Mouse (Mus musculus) intestine, embryonic 15.5 days (tissue): ENCODE data around the gene Cyct. TPM values are rescaled to one million over a fixed set of nuclear protein-coding genes. Genes with fewer than 3 reads are reported as not detected.

Experiments used
- ATAC-seq: fragments of 200-750 bp; cut with Nextera tagmentation; 2 replicates; pipeline ENCODE4 v1.8.0; 2017; ENCODE audit warnings: moderate TSS enrichment, moderate library complexity
- H3K27ac ChIP-seq: fragments of 300-500 bp; sonication (generic); 2 replicates; pipeline ENCODE4 v1.5.1; 2015; ENCODE audit warnings: mild to moderate bottlenecking, inconsistent platforms
- H3K27me3 ChIP-seq: fragments of 300-500 bp; sonication (generic); replicated peaks from 2 replicates; pipeline ENCODE4 v1.6.1; 2015; ENCODE audit warnings: inconsistent platforms
- H3K36me3 ChIP-seq: fragments of 300-500 bp; sonication (generic); 2 replicates; pipeline ENCODE4 v1.6.1; 2015; ENCODE audit warnings: inconsistent platforms
- H3K4me1 ChIP-seq: fragments of 300-500 bp; sonication (generic); replicated peaks from 2 replicates; pipeline ENCODE4 v1.6.1; 2015; ENCODE audit warnings: inconsistent platforms
- H3K4me2 ChIP-seq: fragments of 300-500 bp; sonication (generic); replicated peaks from 2 replicates; pipeline ENCODE4 v1.6.1; 2015; ENCODE audit warnings: mild to moderate bottlenecking, inconsistent platforms
- H3K4me3 ChIP-seq: fragments of 300-500 bp; sonication (generic); replicated peaks from 2 replicates; pipeline ENCODE4 v1.5.1; 2015; ENCODE audit warnings: inconsistent platforms
- H3K9ac ChIP-seq: fragments of 300-500 bp; sonication (generic); 2 replicates; pipeline ENCODE4 v1.6.1; 2015; ENCODE audit warnings: inconsistent platforms
- H3K9me3 ChIP-seq: fragments of 300-500 bp; sonication (generic); 2 replicates; pipeline ENCODE4 v1.6.1; 2016; ENCODE audit warnings: inconsistent platforms
- WGBS: fragments of 180-500 bp; shearing (Covaris S2); methylation state at CpG from one replicate; pipeline ENCODE4 v1.1.7; 2015; 5-methylcytosine and 5-hydroxymethylcytosine counted together
- polyA plus RNA-seq: library from polyadenylated mRNA; unstranded; fragments of >200 nt; fragmentation: Nextera tagmentation; extraction: Ambion mirVana; gene quantifications from 2 replicates; pipeline ENCODE4 v1.2.1, GENCODE M21; 2015

Gene Cyct
- polyA plus RNA-seq, 1 experiment from 2014 or later, result not detected

DNA sequence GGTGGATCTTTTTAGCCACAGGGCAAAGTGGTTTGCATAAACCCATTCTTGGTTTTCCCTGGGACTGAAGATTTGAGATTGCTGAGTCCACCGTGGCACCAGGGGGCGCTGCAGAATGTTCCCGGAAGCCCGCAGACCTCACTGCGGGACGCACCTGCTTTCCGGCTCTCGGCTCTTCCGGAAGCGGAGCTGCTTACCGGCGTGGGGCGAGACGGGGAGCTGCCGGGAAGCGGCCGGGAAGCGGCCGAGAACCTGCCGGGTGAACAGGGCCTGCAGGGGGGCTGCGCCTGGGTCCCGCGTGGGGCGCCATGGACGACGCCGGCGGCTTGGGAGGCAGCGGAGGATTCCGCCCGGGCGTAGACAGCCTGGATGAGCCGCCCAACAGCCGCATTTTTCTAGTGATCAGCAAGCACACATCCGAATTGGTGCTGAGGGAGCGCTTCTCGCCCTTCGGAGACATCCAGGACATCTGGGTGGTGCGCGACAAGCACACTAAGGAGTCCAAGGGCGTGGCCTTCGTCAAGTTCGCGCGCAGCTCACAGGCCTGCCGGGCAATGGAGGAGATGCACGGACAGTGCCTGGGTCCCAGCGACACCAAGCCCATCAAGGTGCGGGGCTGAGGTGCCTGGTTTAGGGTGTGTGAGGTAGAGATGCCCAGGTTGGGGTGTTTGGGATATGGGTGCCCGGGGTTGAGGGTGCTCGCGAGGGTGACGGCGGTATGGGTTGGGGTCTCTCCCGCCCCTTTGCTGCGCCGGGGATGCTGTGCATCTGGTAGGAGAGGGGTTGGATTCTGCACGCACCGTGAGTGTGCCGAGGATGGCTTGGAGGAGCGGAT lies 9.8 kb upstream of the Cyct start, which contains the start of gene Rbm45:
TSS of gene Rbm45 (plus strand) at position 164 of the 835 bp plus-strand sequence.
- Histone ChIP-seq H3K9ac (peak within 1 kb of the TSS; percentile 83), H3K36me3 (0 out of 2 replicates have a peak, but pooled peaks cover 3% of the 10 kb centered on the region), H3K4me3 (peak within 1 kb of the TSS; percentile 99), H3K4me1 (peaks cover 4% of the 10 kb centered on the region; the same call in 1 of the 2 replicates), H3K4me2 (peak within 1 kb of the TSS; percentile 95), H3K9me3 (no peaks in the 10 kb centered on the region), H3K27ac (peak within 1 kb of the TSS; percentile 61), H3K27me3 (no peaks in the 10 kb centered on the region)
- WGBS, result under 1% methylated on average over 61 of the region's 61 CpGs
- ATAC-seq, result peak; percentile 88

DNA sequence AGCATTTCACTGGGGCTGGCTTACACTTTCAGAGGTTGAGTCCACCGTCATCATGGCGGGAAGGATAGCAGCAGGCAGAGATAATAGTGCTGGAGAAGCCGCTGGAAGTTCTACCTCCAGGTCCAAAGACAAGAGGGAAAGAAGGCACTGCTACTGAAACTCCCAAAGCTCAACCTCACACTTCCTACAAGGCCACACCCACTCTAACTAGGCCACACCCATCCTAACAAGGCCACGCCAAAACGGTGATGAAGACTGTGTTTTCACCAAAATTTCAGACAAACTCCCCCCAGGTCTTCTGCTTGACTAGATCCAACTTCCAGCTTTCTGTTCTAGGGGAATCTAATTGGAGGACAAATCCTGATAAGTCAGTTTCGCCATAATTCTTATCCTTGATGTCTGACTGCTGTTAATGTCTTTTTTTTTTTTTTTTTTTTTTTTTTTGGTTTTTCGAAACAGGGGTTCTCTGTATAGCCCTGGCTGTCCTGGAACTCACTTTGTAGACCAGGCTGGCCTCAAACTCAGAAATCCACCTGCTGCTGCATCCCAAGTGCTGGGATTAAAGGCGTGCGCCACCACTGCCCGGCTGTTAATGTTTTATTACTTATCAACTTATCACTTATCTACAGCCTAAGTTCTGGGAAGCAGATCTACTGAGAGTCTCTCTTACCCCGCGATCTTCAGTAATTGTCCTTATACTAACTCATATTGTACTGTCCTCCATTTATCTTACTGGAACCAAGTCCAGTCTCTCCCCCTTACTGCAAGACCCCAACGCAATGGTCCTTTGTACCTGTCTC lies 8.8 kb upstream of the Cyct start:
- Histone ChIP-seq H3K4me3 (no peak overlapping the region), H3K9ac (no peak overlapping the region), H3K4me2 (no peak overlapping the region), H3K36me3 (0 out of 2 replicates have a peak, but pooled peaks cover 3% of the 10 kb centered on the region), H3K27ac (no peak overlapping the region), H3K27me3 (no peaks in the 10 kb centered on the region), H3K4me1 (peaks cover 4% of the 10 kb centered on the region; the same call in 1 of the 2 replicates), H3K9me3 (no peaks in the 10 kb centered on the region)
- WGBS, result 72% methylated on average over 13 of the region's 13 CpGs
- no peak; the same call in 1 of the 2 replicates for ATAC-seq

DNA sequence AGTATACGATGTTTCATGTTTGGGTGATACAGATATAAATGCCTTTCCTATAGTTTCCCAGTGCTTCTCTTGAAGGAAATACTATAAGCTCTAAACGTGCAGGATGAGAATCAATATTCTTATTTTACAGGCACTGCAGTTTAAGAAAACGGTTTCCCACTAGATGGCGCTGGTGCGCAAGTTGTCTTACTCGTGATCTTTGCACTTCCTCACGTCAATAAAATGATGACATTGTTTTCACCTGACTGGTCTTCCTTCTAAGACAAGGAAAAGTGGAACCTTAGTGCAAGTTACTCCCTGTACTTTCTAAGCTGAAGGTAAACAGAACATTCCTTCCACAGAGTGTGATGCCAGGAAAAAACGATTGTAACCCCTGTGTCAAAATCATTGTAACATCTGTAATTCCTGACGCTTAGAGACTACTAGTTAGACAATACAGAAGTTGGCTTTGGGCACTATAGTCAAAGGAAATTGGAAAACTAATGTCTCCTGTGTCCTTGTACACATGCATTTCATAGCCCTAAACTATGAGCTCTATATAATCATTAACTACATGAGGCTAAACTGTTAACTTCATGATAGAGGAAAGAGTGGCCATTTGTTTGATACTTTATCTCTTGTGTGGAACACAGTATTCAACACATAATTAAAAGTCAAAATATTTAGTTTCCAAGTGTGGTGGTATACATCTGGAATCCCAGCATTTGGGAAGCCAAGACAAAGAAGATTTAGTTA lies 7.1 kb upstream of the Cyct start:
- WGBS, result 13% methylated on average over 9 of the region's 9 CpGs
- Histone ChIP-seq H3K9me3 (no peaks in the 10 kb centered on the region), H3K4me2 (no peak overlapping the region), H3K4me3 (no peak overlapping the region), H3K36me3 (no peaks in the 10 kb centered on the region), H3K27ac (no peak overlapping the region), H3K9ac (no peak overlapping the region), H3K27me3 (no peaks in the 10 kb centered on the region), H3K4me1 (peaks cover 4% of the 10 kb centered on the region; the same call in 1 of the 2 replicates)
- peak; percentile 70 for ATAC-seq

DNA sequence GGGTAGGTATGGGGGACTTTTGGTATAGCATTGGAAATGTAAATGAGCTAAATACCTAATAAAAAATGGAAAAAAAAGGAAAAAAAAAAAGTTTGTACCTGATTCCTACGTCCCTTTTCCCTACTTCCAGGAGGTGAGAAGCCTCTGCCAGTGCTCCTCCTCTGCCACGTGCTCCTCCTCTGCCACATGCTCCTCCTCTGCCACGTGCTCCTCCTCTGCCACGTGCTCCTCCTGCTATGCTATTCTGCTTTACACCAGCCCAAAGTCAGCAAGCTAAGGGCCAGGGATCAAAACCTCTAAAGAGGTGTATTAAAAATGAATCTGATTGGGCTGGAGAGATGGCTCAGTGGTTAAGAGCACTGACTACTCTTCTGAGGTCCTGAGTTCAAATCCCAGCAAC lies 5.6 kb upstream of the Cyct start:
- H3K9me3 ChIP-seq, result no peaks in the 10 kb centered on the region
- H3K27me3 ChIP-seq, result no peaks in the 10 kb centered on the region
- no peak overlapping the region for H3K4me3 ChIP-seq
- WGBS, result 75% methylated on average over 4 of the region's 4 CpGs
- H3K9ac ChIP-seq, result no peak overlapping the region
- H3K4me2 ChIP-seq, result no peak overlapping the region
- no peaks in the 10 kb centered on the region for H3K36me3 ChIP-seq
- no peak overlapping the region for H3K27ac ChIP-seq
- no peak for ATAC-seq
- H3K4me1 ChIP-seq, result peaks cover under 1% of the 10 kb centered on the region; the same call in 1 of the 2 replicates

DNA sequence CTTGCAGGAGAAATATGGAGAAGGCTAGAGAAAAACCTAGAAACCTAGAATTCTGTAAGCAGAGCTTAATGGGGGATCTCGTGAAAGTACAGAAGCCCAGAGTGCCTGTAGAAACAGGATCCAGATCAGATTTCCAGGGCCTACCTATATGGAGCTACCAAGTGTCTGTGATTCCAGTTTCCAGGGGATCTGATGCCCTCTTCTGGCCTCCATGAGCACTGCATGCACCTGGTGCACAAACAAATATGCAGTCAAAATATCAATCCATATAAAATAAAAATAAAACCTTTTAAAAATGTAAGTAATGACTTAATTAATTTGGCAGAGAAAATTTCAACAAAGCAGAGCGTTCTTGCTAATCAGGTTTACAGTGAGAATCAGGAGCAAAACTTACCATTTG lies 1.9 kb upstream of the Cyct start:
- H3K9ac ChIP-seq, result no peak overlapping the region
- no peaks in the 10 kb centered on the region for H3K4me1 ChIP-seq
- no peaks in the 10 kb centered on the region for H3K9me3 ChIP-seq
- H3K27me3 ChIP-seq, result no peaks in the 10 kb centered on the region
- no peak for ATAC-seq
- H3K36me3 ChIP-seq, result no peaks in the 10 kb centered on the region
- H3K27ac ChIP-seq, result no peak overlapping the region
- 52% methylated on average over 2 of the region's 2 CpGs for WGBS
- H3K4me3 ChIP-seq, result no peak overlapping the region
- H3K4me2 ChIP-seq, result no peak overlapping the region

DNA sequence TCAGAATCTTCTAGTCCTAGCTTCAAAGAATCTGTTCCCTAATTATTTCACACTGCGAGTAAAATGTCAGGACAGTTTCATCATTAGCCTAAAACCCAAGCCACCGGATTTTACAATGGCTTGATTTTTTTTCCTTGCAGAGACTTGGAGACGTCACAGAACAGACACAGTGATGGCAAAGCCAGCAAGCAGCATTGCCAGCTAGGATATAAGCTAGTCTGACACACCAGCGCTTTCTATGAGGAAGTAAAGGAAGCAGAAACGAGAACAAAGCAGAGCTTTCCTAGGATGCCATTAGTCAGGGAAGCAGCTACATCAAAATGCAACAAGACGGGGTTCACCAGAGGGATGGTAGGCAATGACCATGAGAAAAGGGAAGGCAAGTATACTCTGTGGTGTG lies 12.4 kb downstream of the Cyct start:
- H3K4me3 ChIP-seq, result no peak overlapping the region
- no peaks in the 10 kb centered on the region for H3K4me1 ChIP-seq
- no peaks in the 10 kb centered on the region for H3K27me3 ChIP-seq
- H3K4me2 ChIP-seq, result no peak overlapping the region
- H3K9me3 ChIP-seq, result no peaks in the 10 kb centered on the region
- WGBS, result 83% methylated on average over 6 of the region's 6 CpGs
- no peak for ATAC-seq
- no peaks in the 10 kb centered on the region for H3K36me3 ChIP-seq
- no peak overlapping the region for H3K27ac ChIP-seq
- no peak overlapping the region for H3K9ac ChIP-seq

DNA sequence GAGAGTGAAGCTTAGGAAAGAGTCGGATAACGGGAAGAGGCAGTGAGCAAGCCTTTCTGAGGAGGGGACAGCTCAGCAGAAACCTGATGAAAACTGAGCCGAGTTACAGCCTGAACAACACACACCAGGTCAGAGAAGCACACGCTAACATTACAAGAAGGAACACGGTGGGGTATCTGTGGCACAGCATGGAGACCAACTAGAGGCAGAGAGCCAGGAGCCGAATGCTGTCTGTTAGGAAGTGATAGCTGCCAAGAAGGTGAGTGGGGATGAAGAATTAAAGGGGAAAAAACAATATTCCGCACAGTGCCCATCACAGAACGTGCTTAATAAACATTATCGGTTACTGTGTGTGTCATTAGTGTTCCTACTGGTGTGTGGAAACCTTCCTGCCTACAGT lies 18.1 kb downstream of the Cyct start:
- Histone ChIP-seq H3K36me3 (no peaks in the 10 kb centered on the region), H3K4me3 (no peak overlapping the region), H3K4me2 (no peak overlapping the region), H3K4me1 (no peaks in the 10 kb centered on the region), H3K9me3 (no peaks in the 10 kb centered on the region), H3K9ac (no peak overlapping the region), H3K27me3 (peaks cover 4% of the 10 kb centered on the region; the same call in 1 of the 2 replicates), H3K27ac (no peak overlapping the region)
- WGBS, result 89% methylated on average over 9 of the region's 9 CpGs
- ATAC-seq, result no peak

DNA sequence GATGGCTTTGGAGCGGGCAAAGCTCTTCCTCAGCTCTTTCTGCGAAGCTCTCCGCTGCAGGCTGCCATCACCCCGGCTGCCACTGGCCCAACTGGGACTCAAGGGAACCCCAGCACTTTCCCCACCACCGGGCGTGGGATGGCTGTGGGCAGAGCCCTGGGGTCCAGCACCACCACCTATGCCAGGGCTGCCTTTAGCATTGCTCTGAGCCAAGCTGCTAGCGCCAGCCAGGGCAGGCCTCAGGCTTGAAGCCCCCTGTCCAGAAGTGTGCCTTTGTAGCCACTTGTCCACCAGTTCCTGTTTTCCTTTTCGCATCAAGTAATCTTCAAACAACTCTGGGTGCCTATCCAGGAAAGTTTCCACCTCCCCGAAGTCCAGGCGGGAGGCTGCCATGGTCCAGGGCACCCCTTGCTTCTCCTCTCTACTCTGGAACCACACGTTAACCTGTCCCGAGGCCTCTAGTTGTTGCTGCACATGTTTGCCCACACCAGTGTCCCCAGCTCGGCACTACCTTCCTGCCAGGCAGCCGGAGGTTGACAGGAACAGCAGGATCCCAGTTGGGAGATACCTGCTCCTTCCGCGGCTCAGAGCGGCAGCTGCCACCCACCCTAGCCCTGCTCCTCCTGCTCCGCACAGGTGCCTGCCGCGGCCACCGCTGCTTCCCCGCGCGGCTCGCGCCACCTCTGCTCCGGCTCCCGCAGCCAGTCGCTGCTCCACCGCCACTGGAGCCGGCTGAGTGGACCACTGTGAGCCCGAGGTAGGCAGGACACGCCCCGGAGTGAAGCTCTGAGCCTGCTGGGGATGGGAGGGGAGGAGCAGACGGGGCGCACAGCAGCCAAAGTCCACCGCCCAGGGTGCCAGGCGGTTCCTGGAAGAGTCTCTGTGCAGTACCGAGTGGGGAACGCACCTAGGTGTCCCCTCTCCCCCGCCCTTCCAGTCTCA lies 21.8 kb downstream of the Cyct start, which contains the start of gene Pde11a:
TSS of gene Pde11a (minus strand) at position 560 of the 942 bp plus-strand sequence.
- WGBS, result 17% methylated on average over 38 of the region's 41 CpGs
- no peak within 1 kb of the TSS for H3K27ac ChIP-seq
- no peaks in the 10 kb centered on the region for H3K9me3 ChIP-seq
- H3K27me3 ChIP-seq, result peaks cover 4% of the 10 kb centered on the region; the same call in 1 of the 2 replicates
- peak within 1 kb of the TSS; percentile 47 for H3K4me3 ChIP-seq
- peak within 1 kb of the TSS; percentile 48 for H3K9ac ChIP-seq
- H3K4me1 ChIP-seq, result no peaks in the 10 kb centered on the region
- H3K4me2 ChIP-seq, result peak within 1 kb of the TSS; percentile 96
- H3K36me3 ChIP-seq, result no peaks in the 10 kb centered on the region
- peak; percentile 99 for ATAC-seq

DNA sequence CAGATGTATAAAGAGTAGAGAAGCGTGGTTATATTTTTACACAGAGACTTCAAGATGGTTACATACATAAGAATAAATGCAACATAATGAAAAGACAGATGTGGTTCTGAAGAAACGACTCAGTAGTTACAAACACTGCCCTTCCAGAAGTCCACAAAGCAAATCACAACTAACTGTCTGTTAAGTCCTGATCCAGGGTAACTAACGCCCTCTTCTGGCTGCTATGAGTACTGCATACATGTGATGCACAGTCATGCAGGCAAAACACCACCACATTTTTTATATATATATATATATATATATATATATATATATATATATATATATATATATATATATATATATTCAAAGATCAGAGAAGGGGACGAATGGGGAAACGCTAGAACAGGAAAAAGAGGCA lies 25.7 kb downstream of the Cyct start:
- H3K4me1 ChIP-seq, result no peaks in the 10 kb centered on the region
- H3K27ac ChIP-seq, result no peak overlapping the region
- no peaks in the 10 kb centered on the region for H3K9me3 ChIP-seq
- no peak for ATAC-seq
- WGBS, result 78% methylated on average over 5 of the region's 5 CpGs
- H3K36me3 ChIP-seq, result no peaks in the 10 kb centered on the region
- H3K4me2 ChIP-seq, result no peak overlapping the region
- H3K9ac ChIP-seq, result no peak overlapping the region
- H3K4me3 ChIP-seq, result no peak overlapping the region
- H3K27me3 ChIP-seq, result peaks cover 4% of the 10 kb centered on the region; the same call in 1 of the 2 replicates

DNA sequence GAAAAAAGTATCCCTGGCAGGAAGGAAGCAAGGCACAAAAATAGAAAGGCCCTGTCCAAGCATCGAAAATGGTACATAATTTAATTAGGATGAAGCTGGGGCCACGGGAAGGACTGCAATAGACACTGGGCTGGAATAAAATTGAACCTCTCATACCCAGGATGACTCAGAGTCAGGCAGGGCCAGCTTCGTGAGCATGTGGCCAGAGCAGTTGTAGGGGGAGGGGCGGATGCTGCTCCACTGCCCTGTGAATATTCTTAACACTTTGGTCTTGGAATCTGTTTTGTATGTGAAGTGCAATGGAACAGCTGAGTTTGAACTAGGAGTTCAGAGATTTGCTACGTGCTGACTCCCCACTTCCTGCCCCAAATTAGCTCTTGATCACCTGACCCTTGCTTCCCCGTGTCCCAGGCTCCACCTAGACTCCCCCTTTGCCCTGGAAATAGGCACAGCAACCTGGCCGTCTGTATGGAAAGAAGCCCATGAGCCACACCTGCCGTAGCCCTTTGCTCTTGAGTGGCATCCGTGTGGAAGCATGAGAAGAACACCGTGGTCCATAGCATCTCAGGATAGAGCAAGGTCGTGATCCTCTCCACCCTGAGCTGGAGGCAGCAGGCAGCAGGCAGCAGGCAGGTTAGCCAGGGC lies 28.0 kb downstream of the Cyct start:
- Histone ChIP-seq H3K4me2 (no peak overlapping the region), H3K4me1 (no peaks in the 10 kb centered on the region), H3K4me3 (no peak overlapping the region), H3K9ac (no peak overlapping the region), H3K9me3 (no peaks in the 10 kb centered on the region), H3K27me3 (no peaks in the 10 kb centered on the region), H3K27ac (no peak overlapping the region), H3K36me3 (no peaks in the 10 kb centered on the region)
- ATAC-seq, result no peak
- 62% methylated on average over 11 of the region's 11 CpGs for WGBS

DNA sequence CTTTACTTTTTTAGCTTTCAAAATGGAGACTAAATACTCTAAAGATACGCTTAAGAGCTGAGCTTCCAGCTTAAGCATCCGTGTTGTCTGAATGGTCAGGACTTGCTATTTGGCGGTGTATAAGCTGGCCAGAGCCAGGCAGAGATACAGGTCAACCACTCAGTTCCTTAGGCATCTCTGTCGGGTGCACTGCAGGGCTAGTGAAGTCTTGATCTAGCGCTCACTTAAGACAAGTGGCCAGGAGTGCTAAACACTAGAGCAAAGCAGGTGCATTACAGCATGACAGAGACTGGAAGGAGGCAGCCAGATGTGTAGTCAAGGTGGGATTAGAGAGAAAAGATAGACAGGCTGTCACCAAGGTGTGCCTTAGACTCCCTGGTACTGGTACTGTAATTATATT lies 30.2 kb downstream of the Cyct start:
- no peak for ATAC-seq
- WGBS, result 91% methylated on average over 5 of the region's 5 CpGs
- Histone ChIP-seq H3K9me3 (no peaks in the 10 kb centered on the region), H3K4me1 (no peaks in the 10 kb centered on the region), H3K9ac (no peak overlapping the region), H3K36me3 (no peaks in the 10 kb centered on the region), H3K4me3 (no peak overlapping the region), H3K27me3 (no peaks in the 10 kb centered on the region), H3K4me2 (no peak overlapping the region), H3K27ac (no peak overlapping the region)
